Mouse (Mus musculus) retina, embryonic 14.5 days (tissue): Measurements from ENCODE around the gene Lrp11.

Experiments
- DNase-seq: peaks from one replicate; pipeline ENCODE4 v3.0.0-alpha.2; 2015; ENCODE audit warnings: low spot score

Lrp11 gene

DNA sequence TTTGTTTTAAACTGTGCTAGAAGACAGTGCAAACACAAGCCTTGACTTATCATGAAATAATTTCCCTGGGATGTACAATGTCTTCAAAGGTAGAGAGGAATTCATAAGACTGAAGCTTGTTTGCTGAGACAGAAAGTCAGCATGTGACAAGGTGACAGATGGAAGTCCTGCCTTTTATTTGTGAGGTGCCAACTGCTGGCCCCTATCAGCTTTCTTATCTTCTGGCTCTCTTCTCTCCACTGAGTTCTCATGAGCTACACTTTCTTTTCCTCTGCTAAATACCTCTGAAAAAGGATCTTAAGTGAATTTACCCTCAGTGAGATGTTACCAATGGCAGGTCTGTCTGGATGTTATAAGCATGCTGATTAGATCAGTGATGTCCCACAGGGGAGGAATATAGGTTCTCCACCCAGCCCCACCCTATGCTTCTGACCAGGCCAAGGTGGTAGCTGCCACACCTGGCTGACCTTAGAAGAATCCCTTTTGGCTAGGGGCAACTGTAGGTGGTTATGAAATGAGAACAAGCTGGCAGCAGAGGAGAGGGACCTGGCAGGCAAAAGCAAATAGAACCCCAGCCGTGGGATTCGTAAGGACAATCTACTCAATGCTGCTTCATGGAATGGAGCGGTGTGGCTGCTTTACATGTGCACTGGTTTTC is 34.4 kb downstream of the Lrp11 start:
- no peak for DNase-seq

DNA sequence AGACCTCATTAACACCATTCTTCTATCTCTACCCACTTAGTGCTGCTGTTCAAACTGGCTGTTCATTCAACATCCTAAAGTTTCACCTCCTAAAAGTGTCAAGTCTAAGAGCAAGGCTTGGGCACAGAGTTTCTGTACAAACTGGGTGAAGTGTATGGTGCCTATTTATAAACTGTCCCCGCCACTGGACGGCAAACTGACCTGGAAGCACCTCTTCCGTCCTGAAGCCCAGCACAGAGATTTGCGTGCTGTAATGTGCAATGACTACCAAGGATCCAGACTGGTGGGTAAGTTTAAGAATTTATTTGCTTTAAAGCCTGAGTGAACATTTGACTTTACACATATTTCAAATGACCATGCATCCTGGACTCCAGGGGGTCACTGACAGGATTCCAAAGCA is 39.5 kb downstream of the Lrp11 start:
- DNase-seq, result no peak

DNA sequence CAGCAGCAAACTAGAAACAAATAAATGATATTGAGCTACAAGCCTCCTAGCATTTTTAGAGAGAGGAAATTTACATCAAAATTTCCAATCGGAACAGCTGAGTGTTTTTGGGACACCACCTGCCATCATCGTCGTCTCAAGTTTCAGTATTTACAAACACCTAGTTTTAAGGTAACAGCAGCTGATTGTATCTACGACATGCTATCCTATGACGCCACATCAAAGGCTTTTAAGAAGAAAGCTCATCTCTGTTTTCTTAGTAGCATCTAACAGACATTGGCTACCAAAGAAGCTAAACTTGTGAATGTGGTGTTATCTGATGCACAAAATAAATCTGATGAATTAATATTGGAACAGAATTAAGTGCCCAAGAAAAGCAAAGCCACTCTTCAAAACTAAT is 40.7 kb downstream of the Lrp11 start:
- no peak for DNase-seq

DNA sequence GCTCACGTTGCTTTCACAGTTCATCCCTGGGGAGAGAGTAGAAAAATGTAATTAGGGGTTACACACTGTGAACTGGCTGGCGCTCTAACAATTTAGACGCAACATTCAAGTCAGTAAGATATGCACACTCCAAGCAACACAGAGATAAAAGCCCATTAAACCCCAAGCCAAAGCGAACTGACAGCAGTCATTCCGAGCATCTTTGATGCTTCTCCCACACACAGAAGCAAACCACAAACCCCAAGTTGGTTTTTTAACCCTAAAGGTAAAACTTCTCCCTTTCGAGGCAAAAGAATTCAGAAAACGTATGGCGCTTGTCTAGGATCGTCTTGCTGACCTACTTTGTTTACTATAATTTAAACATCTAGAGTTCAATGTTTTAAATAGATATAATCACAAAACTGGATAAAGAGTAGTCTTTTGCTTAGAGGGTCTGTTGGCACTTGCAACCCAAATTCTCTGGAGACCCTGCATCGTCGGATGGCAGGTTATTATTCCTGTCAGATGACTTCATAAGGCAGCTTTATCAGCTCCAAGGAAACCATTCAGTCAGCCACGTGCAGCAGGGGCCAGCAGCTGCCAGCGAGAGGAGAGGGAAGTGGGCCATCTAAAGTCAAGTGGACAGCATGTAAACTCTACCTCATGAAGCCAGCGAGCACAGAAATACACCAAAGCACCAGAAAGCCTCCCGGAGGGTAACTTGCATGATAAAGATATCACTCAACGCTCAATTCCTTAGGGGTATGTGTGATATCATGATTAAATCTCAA is 41.5 kb downstream of the Lrp11 start:
- no peak for DNase-seq

DNA sequence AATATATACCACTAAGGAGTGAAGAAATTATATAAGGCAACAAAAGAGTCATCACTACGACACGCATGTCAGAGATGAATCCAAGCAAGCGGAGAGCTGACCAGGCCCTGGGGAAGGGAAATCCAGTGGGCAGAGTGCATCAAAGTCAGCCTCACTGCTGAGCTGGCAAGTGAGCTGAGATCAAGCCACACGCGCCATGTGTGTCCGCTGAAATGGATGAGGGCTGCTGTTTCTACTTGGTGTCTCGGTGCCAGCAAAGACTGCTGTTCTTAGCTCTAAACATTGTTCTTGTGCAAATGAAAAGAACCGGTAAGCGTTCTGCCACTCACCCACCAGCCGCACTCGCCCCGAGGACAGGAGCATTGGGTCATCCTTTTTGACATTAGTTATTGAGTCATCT is 50.8 kb downstream of the Lrp11 start:
- DNase-seq, result no peak

DNA sequence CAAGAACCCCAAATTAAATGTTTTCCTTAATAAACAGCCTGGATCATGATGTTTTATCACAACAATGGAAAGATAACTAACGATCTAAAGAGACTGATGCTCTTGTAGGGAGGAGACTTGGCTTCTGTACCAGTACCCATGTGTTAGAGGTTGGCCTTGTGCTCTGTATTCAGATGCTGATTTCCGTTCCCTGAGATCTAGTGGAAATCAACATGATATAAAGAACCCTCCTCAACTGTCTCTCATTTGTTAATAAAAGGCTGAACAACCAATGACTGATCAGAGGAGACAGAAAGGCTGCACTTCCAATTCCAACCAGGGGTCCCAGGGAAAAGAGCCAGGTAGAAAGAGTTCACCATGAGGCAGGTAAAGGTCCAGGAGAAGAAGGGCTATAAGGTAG is 56.3 kb downstream of the Lrp11 start:
- no peak for DNase-seq

DNA sequence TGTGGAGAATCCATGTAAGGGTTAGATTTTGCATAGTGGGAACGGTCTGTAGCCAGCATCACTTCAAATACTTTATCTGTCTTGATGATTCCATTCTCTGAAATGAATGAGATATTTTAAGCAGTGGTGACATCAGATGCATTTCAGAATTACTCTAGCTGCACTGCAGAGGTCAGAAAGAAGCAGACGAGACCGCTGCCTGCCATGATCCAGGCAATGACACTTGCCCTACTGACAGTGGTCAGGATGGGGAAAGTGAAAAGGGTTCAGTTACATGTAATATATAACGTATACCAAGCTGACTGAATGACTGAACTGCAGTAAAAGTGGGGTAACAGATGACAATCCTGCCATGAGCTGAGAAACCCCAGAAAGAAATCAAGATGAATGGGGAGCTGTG is 59.5 kb downstream of the Lrp11 start:
- DNase-seq, result no peak

DNA sequence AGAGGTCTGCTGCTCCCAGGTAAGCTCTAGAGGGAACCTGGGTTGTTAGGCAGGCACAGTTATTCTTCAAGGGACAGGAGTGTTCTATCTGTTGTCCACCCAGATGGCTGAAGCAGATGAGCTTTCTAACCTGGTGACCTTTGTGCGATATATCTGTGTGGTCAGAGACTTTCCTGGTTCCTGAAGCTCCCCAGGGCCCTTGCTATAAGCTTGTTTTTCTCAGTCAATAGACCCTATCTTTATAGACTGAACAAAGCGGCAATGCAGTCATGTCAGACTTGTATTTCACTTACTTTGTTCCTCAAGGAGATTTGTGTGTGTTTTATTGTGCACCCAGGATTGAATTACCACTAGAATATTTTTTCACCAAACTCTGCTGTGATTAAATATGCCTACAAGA is 61.5 kb downstream of the Lrp11 start:
- DNase-seq, result no peak

DNA sequence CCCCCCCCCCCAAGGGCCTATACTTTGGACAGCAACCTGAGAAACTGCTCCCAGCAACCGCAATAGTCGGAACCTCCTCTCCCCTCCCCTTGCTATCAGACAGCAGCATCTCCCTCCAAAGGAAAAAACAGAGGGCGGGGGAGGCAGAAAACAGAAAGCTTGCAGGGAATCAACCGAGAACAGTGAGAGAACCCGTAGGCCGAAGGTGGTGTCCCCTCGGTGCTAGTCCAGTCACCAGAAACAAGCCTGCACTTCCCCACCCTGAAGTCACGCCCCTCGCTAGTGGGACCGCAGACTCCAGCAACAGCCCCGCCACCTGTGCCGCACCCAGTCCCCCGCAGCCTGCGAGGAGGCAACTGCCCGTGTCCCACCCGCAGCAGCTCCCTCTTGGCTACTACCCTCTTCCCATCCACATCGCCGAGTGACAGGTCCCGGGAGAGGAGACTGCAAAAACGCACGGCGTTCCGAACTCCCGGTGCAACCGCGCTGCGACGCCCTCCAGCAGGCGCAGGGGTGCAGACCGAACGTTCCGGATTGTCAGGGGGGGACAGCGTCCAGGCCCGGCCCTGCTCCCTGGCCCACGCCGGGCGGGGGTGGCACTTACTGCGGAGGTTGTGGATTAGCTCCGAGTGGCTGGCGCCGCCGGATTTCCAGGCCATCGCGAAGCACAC is 73.0 kb downstream of the Lrp11 start:
- DNase-seq, result peak; percentile 76

DNA sequence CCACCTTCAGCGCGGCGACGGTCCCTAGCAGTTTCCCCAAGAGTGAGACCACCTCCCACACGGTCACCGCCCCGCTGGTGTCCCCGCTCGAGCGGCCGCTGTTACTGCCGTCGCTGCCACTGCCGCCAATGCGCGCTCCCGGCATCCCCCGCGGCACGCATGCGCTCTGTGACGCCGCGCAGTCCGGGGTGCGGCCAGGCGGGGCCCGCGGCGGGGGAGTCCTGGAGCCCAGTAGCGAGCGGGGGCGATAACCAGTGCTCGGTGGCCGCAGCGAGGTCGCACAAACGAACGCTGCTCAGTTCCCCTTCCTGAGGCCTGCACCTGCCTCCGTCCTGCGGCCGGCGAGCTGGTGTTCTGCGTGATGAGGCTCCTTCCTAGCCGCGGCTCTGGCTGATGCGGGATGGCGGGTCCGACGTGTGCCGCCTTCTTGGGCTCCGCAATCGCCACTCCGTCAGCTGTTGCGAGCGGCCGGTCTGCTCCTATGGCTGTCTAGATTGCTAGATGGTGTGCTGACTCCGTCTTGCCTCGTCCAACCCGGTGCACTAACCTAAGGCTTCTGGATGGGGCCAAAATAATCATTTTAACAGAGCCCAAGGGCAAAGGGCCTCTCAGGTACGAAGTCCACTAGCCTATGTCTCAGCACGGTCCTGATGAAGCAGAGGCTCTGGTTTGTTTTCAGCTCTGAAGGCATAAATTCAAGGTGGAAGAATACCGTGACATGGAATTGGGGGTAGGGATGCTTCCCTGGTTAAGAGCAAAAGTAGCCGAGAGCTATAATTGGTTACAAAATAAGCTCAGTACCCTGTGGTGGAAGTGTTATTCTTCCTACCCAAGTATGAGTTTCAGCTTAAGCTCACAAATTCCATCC is 73.8 kb downstream of the Lrp11 start:
- peak; percentile 94 for DNase-seq

DNA sequence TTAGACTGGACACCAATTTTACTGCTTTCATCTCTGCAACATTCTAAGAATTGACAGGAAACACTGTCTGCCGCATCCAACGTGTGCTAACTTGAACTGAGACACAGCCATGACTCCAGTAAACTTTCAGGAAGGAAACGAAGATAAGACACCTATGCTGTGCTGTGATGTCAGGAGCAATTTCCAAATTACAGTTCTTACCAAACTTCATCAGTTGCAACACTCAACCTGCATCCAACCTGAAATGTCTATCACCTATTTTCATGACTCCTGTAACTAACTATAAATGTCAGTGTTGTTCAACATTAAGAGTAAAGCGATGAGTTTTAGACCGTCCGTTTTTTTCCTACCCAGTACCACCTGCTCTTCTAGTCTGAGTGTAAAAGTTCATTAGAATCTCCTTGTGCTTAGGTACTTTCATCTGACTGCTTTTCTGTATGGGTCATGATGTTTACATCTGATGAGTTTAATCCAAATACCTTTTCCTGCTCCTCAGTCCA is 74.5 kb downstream of the Lrp11 start:
- DNase-seq, result no peak

DNA sequence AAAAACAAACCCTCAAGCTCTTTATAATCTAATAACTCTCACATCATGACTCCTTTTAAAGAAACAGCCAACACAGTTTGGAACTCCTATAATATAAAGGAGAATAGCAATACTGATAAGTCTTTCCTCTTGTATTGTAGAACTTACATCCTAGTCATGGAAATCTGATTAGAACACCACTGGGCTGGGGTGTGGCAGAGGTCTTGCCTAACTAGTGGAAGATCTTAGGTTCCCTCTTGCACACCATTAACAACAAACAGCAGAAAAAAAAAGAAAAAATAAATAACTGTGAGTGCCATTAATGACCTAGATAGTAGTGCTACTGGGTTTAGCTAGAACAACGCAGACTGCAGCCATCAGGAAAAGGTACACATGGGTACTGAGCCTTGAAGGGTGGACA is 75.3 kb downstream of the Lrp11 start:
- no peak for DNase-seq

DNA sequence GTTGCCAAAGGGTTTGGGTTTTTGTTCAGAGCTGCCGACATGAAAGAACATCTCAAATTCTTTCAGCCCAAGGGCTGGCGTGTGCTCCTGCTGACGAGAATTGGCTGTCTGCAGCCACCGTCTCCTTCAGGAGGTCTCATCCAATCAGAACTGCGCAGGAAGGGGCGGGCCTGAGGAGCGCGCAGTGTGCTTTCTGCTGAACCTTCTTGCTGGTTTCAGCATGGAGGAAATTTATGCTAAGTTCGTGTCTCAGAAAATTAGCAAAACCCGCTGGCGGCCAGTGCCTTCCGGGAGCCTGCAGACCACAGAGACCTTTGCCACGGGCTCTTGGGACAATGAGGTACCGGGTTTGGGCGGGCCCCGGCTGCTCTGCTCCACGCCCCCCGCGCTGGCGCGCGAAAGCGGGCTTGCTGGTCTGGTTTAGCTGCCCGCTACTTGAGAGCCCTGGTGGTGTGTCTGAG is 77.8 kb downstream of the Lrp11 start, which contains the start of gene Nup43:
TSS of gene Nup43 (plus strand) at position 162 of the 461 bp plus-strand sequence.
- DNase-seq, result peak; percentile 94

DNA sequence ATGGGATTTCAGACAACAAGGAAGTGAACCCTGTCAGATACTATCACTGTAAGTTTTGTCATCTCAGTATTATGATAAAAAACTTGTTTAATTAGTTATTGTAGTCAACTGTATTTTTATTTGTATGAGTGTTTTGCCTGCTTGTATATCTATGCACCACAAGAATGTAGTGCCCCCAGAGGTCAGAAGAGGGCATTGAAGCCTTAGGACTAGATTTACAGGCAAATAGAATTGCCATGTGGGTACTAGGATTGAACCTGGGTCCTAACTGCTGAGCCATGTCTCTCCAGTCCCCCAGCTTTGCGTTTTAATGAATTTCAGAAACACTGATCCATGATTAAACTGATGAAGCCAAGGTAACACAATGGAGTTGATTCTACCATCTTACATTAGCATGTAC is 84.1 kb downstream of the Lrp11 start:
- DNase-seq, result peak; percentile 58
